Mouse (Mus musculus) midbrain, embryonic 13.5 days (tissue): ENCODE data around the gene Nfam1. TPM values are rescaled to one million over a fixed set of nuclear protein-coding genes. Genes with fewer than 3 reads are reported as not detected.
A peak's percentile ranks its signal among the peaks of the same experiment; 100 is the strongest.

Experiments
- ATAC-seq: fragments of 200-750 bp; cut with Nextera tagmentation; 2 replicates; pipeline ENCODE4 v1.8.0; 2017; ENCODE audit warnings: mild to moderate bottlenecking, moderate TSS enrichment, moderate library complexity
- H3K27ac ChIP-seq: fragments of 300-500 bp; sonication (generic); 2 replicates; pipeline ENCODE4 v1.5.1; 2015; ENCODE audit warnings: inconsistent platforms, mild to moderate bottlenecking, moderate library complexity
- H3K27me3 ChIP-seq: fragments of 300-500 bp; sonication (generic); 2 replicates; pipeline ENCODE4 v1.6.1; 2015; ENCODE audit warnings: mild to moderate bottlenecking, inconsistent platforms
- H3K36me3 ChIP-seq: fragments of 300-500 bp; sonication (generic); 2 replicates; pipeline ENCODE4 v1.6.1; 2015; ENCODE audit warnings: mild to moderate bottlenecking, inconsistent platforms
- H3K4me1 ChIP-seq: fragments of 300-500 bp; sonication (generic); replicated peaks from 2 replicates; pipeline ENCODE4 v1.6.1; 2015; ENCODE audit warnings: inconsistent platforms
- H3K4me2 ChIP-seq: fragments of 300-500 bp; sonication (generic); replicated peaks from 2 replicates; pipeline ENCODE4 v1.6.1; 2015; ENCODE audit warnings: moderate library complexity, mild to moderate bottlenecking, inconsistent platforms
- H3K4me3 ChIP-seq: fragments of 300-500 bp; sonication (generic); replicated peaks from 2 replicates; pipeline ENCODE4 v1.5.1; 2015; ENCODE audit warnings: mild to moderate bottlenecking, inconsistent platforms
- H3K9ac ChIP-seq: fragments of 300-500 bp; sonication (generic); replicated peaks from 2 replicates; pipeline ENCODE4 v1.6.1; 2015; ENCODE audit warnings: mild to moderate bottlenecking, inconsistent platforms
- H3K9me3 ChIP-seq: fragments of 300-500 bp; sonication (generic); 2 replicates; pipeline ENCODE4 v1.6.1; 2016; ENCODE audit warnings: mild to moderate bottlenecking, inconsistent platforms
- WGBS: fragments of 180-500 bp; shearing (Covaris S2); methylation state at CpG from one replicate; pipeline ENCODE4 v1.1.7; 2015; 5-methylcytosine and 5-hydroxymethylcytosine counted together
- polyA plus RNA-seq: library from polyadenylated mRNA; unstranded; fragments of >200 nt; fragmentation: Nextera tagmentation; extraction: Ambion mirVana; gene quantifications from 2 replicates; pipeline ENCODE4 v1.2.1, GENCODE M21; 2015

Nfam1 gene
- polyA plus RNA-seq, 1 experiment from 2014 or later, result 2.4 TPM

GRCm38 (mm10) chr15:83010423-83010822 lies 22.7 kb downstream of the Nfam1 start:
- H3K36me3 ChIP-seq, result no peaks in the 10 kb centered on the region
- peaks cover 30% of the 10 kb centered on the region for H3K4me1 ChIP-seq
- H3K4me2 ChIP-seq, result peak overlapping the region; percentile 33; the same call in 1 of the 2 replicates
- H3K4me3 ChIP-seq, result no peak overlapping the region
- H3K9ac ChIP-seq, result no peak overlapping the region
- no peaks in the 10 kb centered on the region for H3K9me3 ChIP-seq
- no peak overlapping the region for H3K27ac ChIP-seq
- 5% methylated on average over 8 of the region's 8 CpGs for WGBS
- ATAC-seq, result no peak
- H3K27me3 ChIP-seq, result peaks cover 68% of the 10 kb centered on the region

DNA sequence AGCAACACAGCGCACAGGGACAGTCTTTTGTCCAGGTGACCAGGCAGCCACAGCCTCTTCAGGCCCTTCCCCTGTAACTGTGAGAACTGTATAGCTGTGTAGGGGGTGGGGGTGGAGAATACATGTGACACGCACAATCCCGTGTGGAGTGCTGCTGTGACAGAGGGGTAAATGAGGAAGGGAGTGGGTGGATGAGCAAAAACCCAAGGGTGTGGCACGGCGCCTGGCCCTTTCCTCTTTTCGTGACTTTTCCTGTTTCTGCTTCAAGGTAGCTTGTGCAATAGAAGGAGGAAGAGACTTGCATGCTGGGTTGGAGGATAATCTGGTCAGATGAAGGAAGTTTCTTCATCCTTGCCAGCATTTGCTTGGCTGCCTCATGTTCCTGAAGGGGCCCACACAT lies 23.6 kb downstream of the Nfam1 start:
- no peaks in the 10 kb centered on the region for H3K9me3 ChIP-seq
- H3K27ac ChIP-seq, result no peak overlapping the region
- no peak overlapping the region for H3K9ac ChIP-seq
- no peaks in the 10 kb centered on the region for H3K36me3 ChIP-seq
- H3K4me1 ChIP-seq, result peaks cover 30% of the 10 kb centered on the region
- ATAC-seq, result no peak
- H3K4me2 ChIP-seq, result no peak overlapping the region
- H3K27me3 ChIP-seq, result peaks cover 59% of the 10 kb centered on the region
- WGBS, result 93% methylated on average over 6 of the region's 6 CpGs
- H3K4me3 ChIP-seq, result no peak overlapping the region

- H3K36me3 ChIP-seq, result no peaks in the 10 kb centered on the region
- peaks cover 53% of the 10 kb centered on the region for H3K27me3 ChIP-seq
- H3K4me1 ChIP-seq, result peaks cover 30% of the 10 kb centered on the region
- H3K4me2 ChIP-seq, result no peak overlapping the region
- 73% methylated on average over 13 of the region's 13 CpGs for WGBS
- no peak overlapping the region for H3K9ac ChIP-seq
- H3K9me3 ChIP-seq, result no peaks in the 10 kb centered on the region
- ATAC-seq, result no peak
- no peak overlapping the region for H3K27ac ChIP-seq
- no peak overlapping the region for H3K4me3 ChIP-seq
These were observed 24.2 kb downstream of the Nfam1 start for GRCm38 (mm10) chr15:83008761-83009423.

GRCm38 (mm10) chr15:83007346-83007920 lies 25.7 kb downstream of the Nfam1 start:
- no peak overlapping the region for H3K4me3 ChIP-seq
- 51% methylated on average over 15 of the region's 15 CpGs for WGBS
- no peak for ATAC-seq
- H3K9ac ChIP-seq, result no peak overlapping the region
- H3K4me1 ChIP-seq, result peaks cover 44% of the 10 kb centered on the region
- H3K27me3 ChIP-seq, result peaks cover 41% of the 10 kb centered on the region
- H3K27ac ChIP-seq, result no peak overlapping the region
- no peaks in the 10 kb centered on the region for H3K9me3 ChIP-seq
- no peaks in the 10 kb centered on the region for H3K36me3 ChIP-seq
- H3K4me2 ChIP-seq, result no peak overlapping the region

GRCm38 (mm10) chr15:83002665-83003548 lies 30.2 kb downstream of the Nfam1 start:
- Histone ChIP-seq H3K9ac (no peak overlapping the region), H3K4me3 (no peak overlapping the region), H3K36me3 (no peaks in the 10 kb centered on the region), H3K27ac (peak overlapping the region; percentile 82), H3K4me2 (peak overlapping the region; percentile 19), H3K27me3 (peaks cover 38% of the 10 kb centered on the region), H3K9me3 (no peaks in the 10 kb centered on the region), H3K4me1 (peaks cover 40% of the 10 kb centered on the region)
- ATAC-seq, result peak; percentile 94
- 27% methylated on average over 12 of the region's 12 CpGs for WGBS

- H3K9ac ChIP-seq, result no peak overlapping the region
- H3K4me2 ChIP-seq, result no peak overlapping the region
- H3K27ac ChIP-seq, result no peak overlapping the region
- H3K4me3 ChIP-seq, result no peak overlapping the region
- ATAC-seq, result no peak
- H3K4me1 ChIP-seq, result peaks cover 72% of the 10 kb centered on the region
- H3K9me3 ChIP-seq, result no peaks in the 10 kb centered on the region
- WGBS, result 78% methylated on average over 6 of the region's 6 CpGs
- no peaks in the 10 kb centered on the region for H3K36me3 ChIP-seq
- H3K27me3 ChIP-seq, result peaks cover 26% of the 10 kb centered on the region; the same call in 1 of the 2 replicates
These were observed 34.3 kb downstream of the Nfam1 start for GRCm38 (mm10) chr15:82998811-82999221.

GRCm38 (mm10) chr15:82996431-82996830 lies 36.7 kb downstream of the Nfam1 start:
- no peak overlapping the region for H3K4me2 ChIP-seq
- peaks cover 22% of the 10 kb centered on the region; the same call in 1 of the 2 replicates for H3K27me3 ChIP-seq
- peaks cover 64% of the 10 kb centered on the region for H3K4me1 ChIP-seq
- ATAC-seq, result no peak
- no peak overlapping the region for H3K9ac ChIP-seq
- no peak overlapping the region for H3K4me3 ChIP-seq
- no peaks in the 10 kb centered on the region for H3K9me3 ChIP-seq
- H3K27ac ChIP-seq, result no peak overlapping the region
- H3K36me3 ChIP-seq, result no peaks in the 10 kb centered on the region

GRCm38 (mm10) chr15:82995239-82995638 lies 37.9 kb downstream of the Nfam1 start:
- Histone ChIP-seq H3K9ac (no peak overlapping the region), H3K4me2 (no peak overlapping the region), H3K4me3 (no peak overlapping the region), H3K4me1 (peaks cover 68% of the 10 kb centered on the region), H3K9me3 (no peaks in the 10 kb centered on the region), H3K27me3 (peaks cover 18% of the 10 kb centered on the region; the same call in 1 of the 2 replicates), H3K27ac (peak overlapping the region; percentile 57), H3K36me3 (no peaks in the 10 kb centered on the region)
- ATAC-seq, result 0 out of 2 replicates have a peak, but pooled peaks have one; percentile 27
- WGBS, result 37% methylated on average over 7 of the region's 7 CpGs

GRCm38 (mm10) chr15:82992911-82993310 lies 40.2 kb downstream of the Nfam1 start:
- Histone ChIP-seq H3K4me1 (peaks cover 83% of the 10 kb centered on the region), H3K27ac (peak overlapping the region; percentile 62; the same call in 1 of the 2 replicates)

DNA sequence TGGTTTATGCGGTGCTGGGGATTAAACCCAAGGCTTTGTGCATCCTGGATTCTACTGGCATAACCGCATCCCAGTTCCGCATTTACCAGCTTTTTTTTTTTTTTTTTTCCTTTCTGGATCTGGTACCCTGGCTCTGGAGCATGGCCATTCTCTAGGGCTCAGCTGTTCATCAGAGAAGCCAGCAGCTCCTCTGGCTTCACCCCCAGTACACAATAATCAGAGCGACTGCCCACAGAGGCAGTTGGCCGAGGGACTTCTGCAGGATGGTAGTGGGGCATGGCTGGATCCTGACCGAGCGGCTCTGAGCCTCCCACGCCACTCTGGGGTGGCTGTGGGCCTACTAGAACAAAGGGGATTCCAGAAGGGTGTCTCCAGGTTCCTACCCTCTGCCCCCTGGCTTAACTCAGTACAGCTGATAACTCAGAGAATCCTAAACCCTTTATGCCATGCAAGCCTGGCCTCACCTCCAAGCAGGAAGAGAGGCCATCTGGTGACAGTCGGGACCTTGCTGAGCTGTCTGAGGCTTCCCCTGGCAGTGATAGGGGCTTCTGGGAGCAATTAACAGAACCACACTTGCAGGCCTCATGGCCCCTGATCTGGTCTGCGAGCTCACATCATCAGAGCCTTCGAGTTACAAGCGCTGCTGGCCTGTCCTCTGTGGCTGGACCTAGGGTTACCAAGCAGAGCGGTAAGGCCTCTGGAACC lies 40.9 kb downstream of the Nfam1 start:
- Histone ChIP-seq H3K4me2 (no peak overlapping the region), H3K4me3 (no peak overlapping the region), H3K36me3 (no peaks in the 10 kb centered on the region), H3K27ac (peak overlapping the region; percentile 62), H3K27me3 (peaks cover 11% of the 10 kb centered on the region), H3K9ac (no peak overlapping the region), H3K9me3 (no peaks in the 10 kb centered on the region), H3K4me1 (peaks cover 83% of the 10 kb centered on the region)
- ATAC-seq, result no peak
- WGBS, result 68% methylated on average over 13 of the region's 13 CpGs

More at GRCm38 (mm10) chr15:82992911-82993310, 40.2 kb downstream of the Nfam1 start:
- Histone ChIP-seq H3K36me3 (no peaks in the 10 kb centered on the region), H3K27me3 (peaks cover 10% of the 10 kb centered on the region; the same call in 1 of the 2 replicates), H3K9ac (no peak overlapping the region), H3K4me3 (no peak overlapping the region), H3K4me2 (no peak overlapping the region), H3K9me3 (no peaks in the 10 kb centered on the region)
- WGBS, result 46% methylated on average over 9 of the region's 9 CpGs
- no peak for ATAC-seq

DNA sequence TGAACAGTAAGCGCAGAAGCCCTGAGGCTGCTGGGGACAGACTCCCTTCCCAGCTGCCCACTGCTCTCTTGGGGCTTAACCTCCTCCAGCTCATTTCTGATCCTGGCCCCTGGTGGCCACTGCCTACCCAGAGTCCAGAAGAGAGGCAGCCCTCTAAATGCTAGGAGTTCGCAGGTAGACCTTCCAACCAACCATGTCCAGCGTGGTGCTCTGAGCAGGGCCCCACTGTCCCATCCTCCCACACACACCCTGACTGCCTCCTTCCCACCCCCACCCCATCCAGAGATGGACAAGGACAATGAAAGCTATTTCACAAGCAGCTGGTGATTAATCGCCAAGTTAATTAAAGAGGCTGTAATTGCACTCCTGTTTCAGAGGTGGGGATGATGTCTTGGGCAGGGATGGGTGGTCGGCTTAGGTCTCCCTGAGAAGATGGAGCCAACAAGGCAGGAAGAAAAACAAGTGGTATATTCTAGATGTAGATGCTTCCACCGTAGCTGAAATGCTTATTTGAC lies 43.9 kb downstream of the Nfam1 start:
- Histone ChIP-seq H3K9ac (no peak overlapping the region; the same call in 1 of the 2 replicates), H3K4me3 (no peak overlapping the region), H3K4me1 (peaks cover 85% of the 10 kb centered on the region), H3K27me3 (peaks cover 20% of the 10 kb centered on the region), H3K4me2 (no peak overlapping the region), H3K36me3 (no peaks in the 10 kb centered on the region), H3K27ac (no peak overlapping the region), H3K9me3 (no peaks in the 10 kb centered on the region)
- no peak for ATAC-seq
- WGBS, result 70% methylated on average over 6 of the region's 6 CpGs
